In the genomic region with DNA sequence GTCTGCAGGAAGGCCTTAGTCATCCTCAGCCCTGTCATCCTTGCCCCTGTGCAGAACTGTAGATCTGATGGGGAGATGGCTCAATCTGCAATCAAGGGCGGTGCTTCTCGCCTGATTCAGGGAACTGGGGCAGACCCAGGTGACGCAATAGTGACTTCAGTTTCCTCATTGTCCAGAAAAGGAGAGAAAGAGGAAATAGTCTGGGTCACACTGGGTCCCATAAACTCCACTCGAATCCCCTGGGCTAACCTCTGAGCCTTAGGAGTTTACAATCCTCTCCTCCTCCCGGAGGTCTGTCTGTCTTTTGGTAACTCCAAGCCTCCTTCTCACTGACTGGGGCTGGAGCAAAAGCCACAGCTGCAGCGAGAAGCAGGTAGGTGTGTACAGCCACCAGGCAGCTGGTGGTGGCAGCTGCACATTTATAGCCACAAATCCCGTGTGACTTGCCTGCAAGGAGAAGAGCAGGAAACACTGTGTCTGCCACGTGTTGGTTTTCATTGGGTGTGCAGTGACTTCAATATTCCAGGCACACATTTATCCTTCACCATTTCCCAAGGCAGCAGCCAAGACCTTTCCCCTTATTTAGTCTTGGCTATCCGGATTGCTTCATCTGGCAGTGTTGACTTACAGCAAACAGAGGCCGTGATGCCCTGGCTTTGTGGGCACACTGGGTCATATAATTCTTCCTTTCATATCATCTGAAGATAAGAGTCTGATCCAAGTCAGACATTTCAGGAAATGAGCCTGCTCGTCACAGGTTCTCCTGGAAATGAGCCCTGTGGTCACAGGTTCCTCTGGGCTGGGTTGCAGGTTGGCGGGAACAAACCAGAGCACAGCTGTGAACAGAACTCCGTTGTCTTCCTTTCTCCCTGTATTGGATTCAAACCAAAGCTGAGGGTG, we compare ENCODE assay signal across 8 mouse cellular contexts.
DNase-seq lines count a peak whose midpoint lies in the region; ATAC-seq and TF ChIP-seq lines count a peak whose summit lies in the region.

No protein-coding gene starts in this region.

- H3K4me1 ChIP-seq in heart, embryonic 11.5 days (ENCODE audit: control insufficient read depth, insufficient read depth, low read length), result peaks cover 39% of the 10 kb centered on the region
- H3K4me1 ChIP-seq in liver, embryonic 12.5 days, result peaks cover 9% of the 10 kb centered on the region
- peaks cover 29% of the 10 kb centered on the region for H3K4me1 ChIP-seq in small intestine, adult 2 months (ENCODE audit: control insufficient read depth, insufficient read depth, insufficient read length, low read length)

- H3K36me3 ChIP-seq in heart, embryonic 11.5 days (ENCODE audit: control insufficient read depth, insufficient read depth, low read length), result no peaks in the 10 kb centered on the region
- H3K36me3 ChIP-seq in liver, embryonic 12.5 days, result no peaks in the 10 kb centered on the region
- no peaks in the 10 kb centered on the region for H3K36me3 ChIP-seq in small intestine, adult 2 months (ENCODE audit: control insufficient read depth, insufficient read depth, low read length)

- no peak overlapping the region for H3K4me3 ChIP-seq in heart, embryonic 11.5 days (ENCODE audit: low read depth, low read length)
- H3K4me3 ChIP-seq in liver, embryonic 12.5 days, result no peak overlapping the region
- H3K4me3 ChIP-seq in small intestine, adult 2 months (ENCODE audit: low read depth, low read length), result peak overlapping the region; percentile 39

- H3K27ac ChIP-seq in heart, embryonic 11.5 days (ENCODE audit: low read depth, low read length), result peak overlapping the region; percentile 30; the same call in 1 of the 2 replicates
- H3K27ac ChIP-seq in liver, embryonic 12.5 days, result no peak overlapping the region
- peak overlapping the region; percentile 92 for H3K27ac ChIP-seq in small intestine, adult 2 months (ENCODE audit: insufficient read depth, low read depth, low read length)

- H3K9me3 ChIP-seq in heart, embryonic 11.5 days (replicated peaks; ENCODE audit: control insufficient read depth, low read length), result no peaks in the 10 kb centered on the region
- no peaks in the 10 kb centered on the region for H3K9me3 ChIP-seq in liver, embryonic 12.5 days (replicated peaks)

- no peak overlapping the region for H3K4me2 ChIP-seq in heart, embryonic 11.5 days
- no peak overlapping the region for H3K4me2 ChIP-seq in liver, embryonic 12.5 days

- 55% methylated on average over 13 of the region's 13 CpGs for WGBS in heart, embryonic 11.5 days (ENCODE audit: insufficient replicate concordance)
- WGBS in liver, embryonic 12.5 days (ENCODE audit: insufficient replicate concordance), result 23% methylated on average over 13 of the region's 13 CpGs
- 15% methylated on average over 13 of the region's 13 CpGs for WGBS in small intestine, adult 2 months

- peak; percentile 44 for DNase-seq in layer of hippocampus, adult 9-10 months (ENCODE audit: low spot score)
- no peak for DNase-seq in layer of hippocampus, adult 18-20 months (ENCODE audit: low spot score in 2 of 2)
- DNase-seq in adipocyte (ENCODE audit: low spot score), result peak; percentile 94
- no peak for DNase-seq in cerebellum, postnatal 14 days
- no peak for DNase-seq in cerebellum, postnatal 36 days

- TF ChIP-seq CTCF in small intestine, adult 2 months (IDR thresholded peaks at IDR 0.05; ENCODE audit: extremely low read depth, insufficient read length, insufficient replicate concordance, low read depth, low read length), result no peak

- H3K27me3 ChIP-seq in heart, embryonic 11.5 days (ENCODE audit: control insufficient read depth, insufficient read depth, low read length), result no peaks in the 10 kb centered on the region
- no peaks in the 10 kb centered on the region for H3K27me3 ChIP-seq in liver, embryonic 12.5 days (replicated peaks)
- no peaks in the 10 kb centered on the region for H3K27me3 ChIP-seq in small intestine, adult 2 months (ENCODE audit: control insufficient read depth, insufficient read depth, low read length)

- no peak for TF ChIP-seq POLR2A in small intestine, adult 2 months (IDR thresholded peaks at IDR 0.05; ENCODE audit: low read depth, low read length)

- no peak for ATAC-seq in heart, embryonic 11.5 days (replicated peaks; ENCODE audit: insufficient number of reproducible peaks, low FRiP score, low TSS enrichment)
- ATAC-seq in liver, embryonic 12.5 days, result peak; percentile 46; the same call in 1 of the 2 replicates

- H3K9ac ChIP-seq in heart, embryonic 11.5 days (ENCODE audit: low read depth, low read length), result no peak overlapping the region
- no peak overlapping the region for H3K9ac ChIP-seq in liver, embryonic 12.5 days

Comparison
In these comparisons a context has a peak if more than half of its experiments do, and no peak if none do; other contexts are left out.
1. DNase-seq: peak in layer of hippocampus, adult 9-10 months (single experiment) and adipocyte (single experiment); none in layer of hippocampus, adult 18-20 months (0 of 2), cerebellum, postnatal 14 days (0 of 2) and cerebellum, postnatal 36 days (0 of 2).